Mouse (Mus musculus) embryo, embryonic 10.5 days (tissue): ENCODE results near the gene Baiap3.
"Not testable (repeated sequence)": the region's sequence is repeated elsewhere in the genome, so short reads cannot be mapped to it uniquely, and the experiment has no call there.

Experiments
- DNase-seq: peaks from one replicate; pipeline ENCODE4 v3.0.0-alpha.2; 2015; ENCODE audit warnings: low spot score

Baiap3 gene

DNA sequence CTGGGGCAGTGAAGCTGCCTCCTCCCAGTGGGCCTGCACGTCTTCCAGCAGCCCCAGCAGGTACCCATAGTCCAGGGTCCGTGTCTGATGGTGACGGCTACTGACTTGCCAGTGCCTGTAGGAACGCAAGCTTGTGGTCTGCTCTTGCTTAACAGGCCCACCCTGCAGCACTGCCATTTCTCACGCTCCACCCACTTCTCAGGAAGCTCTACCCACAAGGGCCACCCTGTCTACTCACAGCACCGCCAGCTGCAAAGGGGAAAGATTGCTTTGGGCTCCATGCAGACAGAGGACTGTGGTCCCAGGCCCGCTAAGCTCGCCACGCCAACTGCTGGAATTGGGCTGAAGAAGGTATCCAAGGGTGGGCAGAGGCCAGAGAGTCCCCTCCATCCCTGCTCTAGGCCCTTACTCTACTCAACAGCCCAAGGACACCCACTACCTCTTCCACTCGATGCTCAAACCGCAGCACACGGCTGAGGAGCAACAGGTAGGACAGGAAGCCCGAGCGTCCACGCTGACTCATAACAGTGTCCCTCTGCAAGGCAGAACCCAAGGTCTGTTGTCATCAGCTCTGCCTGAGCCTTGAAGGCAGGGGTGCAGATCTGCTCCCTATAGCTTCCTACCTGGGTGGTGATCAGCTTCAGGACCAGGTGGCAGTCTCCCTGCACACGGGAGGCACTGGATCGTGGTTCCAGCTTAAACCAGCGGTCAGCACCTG lies 8.0 kb downstream of the Baiap3 start:
- no peak for DNase-seq

GRCm38 (mm10) chr17:25244239-25244638 lies 11.9 kb downstream of the Baiap3 start:
- no peak for DNase-seq

DNA sequence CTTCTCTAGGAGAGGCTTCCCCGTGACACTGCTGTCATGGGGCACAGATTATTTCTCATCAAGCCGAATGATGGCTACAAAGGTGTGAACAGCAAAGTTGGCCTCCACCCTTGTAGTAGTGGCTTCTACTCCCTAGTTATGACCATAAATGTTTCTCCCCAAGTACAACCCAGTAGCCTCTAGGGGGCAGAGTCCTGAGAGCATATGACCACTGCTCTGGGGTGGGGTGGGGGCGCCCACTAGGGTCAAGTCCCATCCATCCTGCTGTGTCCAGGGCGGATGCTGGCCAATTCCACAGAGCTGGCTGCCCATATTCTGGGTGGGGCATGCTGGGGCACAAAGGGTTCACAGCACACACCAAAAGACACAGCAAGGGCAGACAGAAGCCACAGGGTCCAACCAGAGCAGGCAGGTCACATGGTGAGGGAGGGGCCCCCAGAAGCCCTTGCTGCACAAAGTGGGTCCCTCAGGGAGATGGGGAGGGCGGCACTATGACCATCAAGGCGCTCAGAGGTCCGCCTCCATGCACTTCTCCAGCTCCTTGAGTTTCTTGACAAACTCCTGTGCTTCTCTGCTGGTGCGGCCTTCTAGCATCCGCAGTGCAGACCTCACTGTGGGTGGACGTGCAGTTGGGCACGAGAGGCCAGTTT lies 12.9 kb downstream of the Baiap3 start:
- DNase-seq: no peak

- peak; percentile 96 for DNase-seq
These were observed 16.2 kb downstream of the Baiap3 start, which contains the start of the genes Gnptg and Tsr3 for GRCm38 (mm10) chr17:25239695-25240636. TSS of gene Gnptg (minus strand) at chr17:25240124. TSS of gene Tsr3 (plus strand) at chr17:25240170.

- no peak for DNase-seq
These were observed 20.5 kb downstream of the Baiap3 start for GRCm38 (mm10) chr17:25235635-25236034.

DNA sequence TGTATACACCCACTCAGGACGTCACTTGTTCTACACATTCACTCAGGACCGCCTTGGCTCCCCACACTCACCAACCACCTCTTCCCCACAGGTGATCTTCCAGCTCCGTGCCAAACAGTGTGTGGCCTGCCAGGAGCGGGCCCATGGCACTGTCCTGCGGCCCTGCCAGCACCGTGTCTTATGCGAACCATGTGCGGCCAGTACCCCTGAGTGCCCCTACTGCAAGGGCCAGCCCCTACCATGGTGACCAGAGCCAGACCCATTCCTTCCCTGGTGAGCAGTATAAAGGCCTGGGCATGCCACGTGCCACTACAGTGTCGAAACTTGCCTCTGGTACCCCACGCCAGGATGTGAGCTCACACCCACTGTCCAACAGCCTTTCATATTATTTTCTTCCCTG lies 24.5 kb downstream of the Baiap3 start:
- not testable (repeated sequence) for DNase-seq

DNA sequence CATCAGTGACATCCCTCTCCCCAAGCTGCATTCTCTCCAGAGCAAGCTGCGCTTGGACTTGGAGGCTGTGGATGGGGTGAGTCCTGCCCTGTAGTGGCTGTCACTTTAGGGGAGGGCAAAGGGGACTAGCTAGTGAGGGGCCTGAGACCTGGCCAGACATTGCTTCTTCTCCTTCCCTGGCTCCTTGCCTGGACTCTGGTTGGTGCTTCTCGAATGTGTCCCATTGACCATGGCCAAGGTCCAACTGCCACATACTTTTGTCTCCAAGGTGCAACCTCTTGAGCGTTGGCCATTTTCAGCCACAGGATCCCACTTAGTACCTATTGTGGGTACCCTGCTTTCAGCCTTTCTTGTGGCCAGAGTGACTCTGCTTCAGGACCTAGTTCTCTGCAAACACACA lies 25.5 kb downstream of the Baiap3 start:
- no peak for DNase-seq

DNA sequence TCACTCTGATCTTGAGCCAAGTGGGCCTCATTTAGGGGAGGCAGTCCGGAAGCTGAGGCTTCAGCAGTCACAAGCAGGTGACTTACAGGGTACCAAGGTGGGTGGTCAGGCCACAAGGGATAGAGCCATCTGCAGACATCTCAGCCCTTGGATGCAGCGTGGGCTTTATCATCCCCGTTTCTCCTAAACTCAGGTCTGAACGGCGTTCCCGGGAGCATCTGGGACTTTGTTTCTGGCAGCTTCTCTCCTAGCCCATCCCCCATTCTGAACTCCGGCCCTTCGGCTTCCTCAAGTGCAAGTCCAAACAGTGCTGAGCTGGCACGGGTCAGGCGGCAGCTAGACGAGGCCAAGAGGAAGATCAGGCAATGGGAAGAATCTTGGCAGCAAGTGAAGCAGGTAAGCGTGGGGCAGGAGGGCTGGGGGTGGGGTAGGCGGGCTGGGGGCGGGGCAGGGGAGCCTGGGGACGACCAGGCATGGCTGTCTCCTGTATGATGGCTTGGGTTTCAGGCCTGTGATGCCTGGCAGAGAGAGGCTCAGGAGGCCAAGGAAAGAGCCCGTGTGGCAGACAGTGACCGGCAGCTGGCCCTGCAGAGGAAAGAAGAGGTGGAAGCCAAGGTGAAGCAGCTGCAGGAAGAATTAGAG lies 26.0 kb downstream of the Baiap3 start:
- not testable (repeated sequence) for DNase-seq

DNA sequence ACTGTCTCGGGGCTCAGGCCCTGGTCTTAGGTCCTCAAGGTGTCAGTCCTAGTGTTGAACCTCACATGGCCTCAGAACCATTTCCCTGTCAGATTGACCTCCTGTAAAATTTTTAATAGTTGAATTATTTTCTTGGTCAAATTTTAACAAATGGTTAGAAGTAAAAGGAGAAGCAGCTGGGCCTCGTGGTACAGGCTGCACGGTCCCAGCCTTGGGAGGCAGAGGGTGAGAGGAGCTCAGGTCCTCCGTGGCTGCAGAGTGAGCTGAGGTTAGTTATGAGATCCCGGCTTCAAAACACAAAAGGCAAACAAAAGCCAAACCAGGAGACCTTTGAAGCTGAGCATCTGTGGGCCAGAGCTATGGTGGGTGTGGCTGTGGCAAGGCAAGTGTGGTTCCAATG lies 28.2 kb downstream of the Baiap3 start:
- DNase-seq: no peak

- DNase-seq: no peak
These were observed 30.5 kb downstream of the Baiap3 start for GRCm38 (mm10) chr17:25225659-25226058.

GRCm38 (mm10) chr17:25224586-25225222 lies 31.5 kb downstream of the Baiap3 start:
- DNase-seq: no peak

GRCm38 (mm10) chr17:25222951-25223601 lies 33.1 kb downstream of the Baiap3 start:
- no peak for DNase-seq

GRCm38 (mm10) chr17:25222504-25222940 lies 33.6 kb downstream of the Baiap3 start:
- not testable (repeated sequence) for DNase-seq

- peak; percentile 61 for DNase-seq
These were observed 34.2 kb downstream of the Baiap3 start for GRCm38 (mm10) chr17:25221821-25222503.

DNA sequence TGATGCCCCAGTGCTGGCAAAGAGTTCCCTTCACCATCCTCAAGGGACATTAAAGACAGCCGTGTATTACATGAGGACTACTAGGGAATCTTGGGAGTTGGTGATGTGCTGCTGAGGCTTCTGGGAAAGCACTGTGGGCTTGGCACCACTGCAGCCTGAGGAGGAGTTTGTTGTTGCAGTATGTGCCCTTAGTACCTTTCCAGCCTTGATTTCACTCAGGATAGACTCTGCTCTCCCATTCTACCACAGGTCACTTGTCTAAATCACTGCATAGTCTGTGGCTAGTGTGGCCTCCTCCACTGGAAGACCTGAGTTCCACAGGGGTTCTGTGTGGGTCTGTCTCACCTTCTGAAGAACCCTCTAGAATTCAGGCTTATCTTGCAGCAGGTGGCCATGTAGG lies 35.4 kb downstream of the Baiap3 start:
- no peak for DNase-seq

GRCm38 (mm10) chr17:25219492-25220295 lies 36.5 kb downstream of the Baiap3 start:
- DNase-seq: no peak

- no peak for DNase-seq
These were observed 37.2 kb downstream of the Baiap3 start for GRCm38 (mm10) chr17:25218967-25219366.

- no peak for DNase-seq
These were observed 40.7 kb downstream of the Baiap3 start for GRCm38 (mm10) chr17:25215431-25215830.

DNA sequence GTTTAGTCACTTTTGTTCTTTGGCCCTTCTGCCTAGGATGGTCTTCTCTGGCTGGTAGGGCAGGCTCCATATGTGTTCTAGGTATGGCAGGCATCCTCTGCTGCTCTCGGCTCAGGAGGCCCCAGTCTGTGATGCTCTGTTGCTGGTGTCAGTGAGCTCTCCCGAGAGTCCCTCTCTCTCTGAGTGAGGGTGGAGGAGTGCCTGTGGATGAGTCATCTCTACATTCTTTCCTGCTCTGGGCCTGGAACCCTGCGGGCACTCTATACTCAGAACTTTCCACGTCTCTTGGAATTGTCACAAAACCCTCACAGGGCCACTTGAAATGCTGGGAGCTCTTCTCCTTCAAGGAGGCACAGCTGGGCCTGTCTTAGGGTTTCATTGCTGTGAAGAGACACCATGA lies 44.5 kb downstream of the Baiap3 start:
- DNase-seq: no peak
